Mouse (Mus musculus) liver, embryonic 11.5 days (tissue): Measurements from ENCODE around the gene Spag8. TPM values are rescaled to one million over a fixed set of nuclear protein-coding genes. Genes with fewer than 3 reads are reported as not detected.

ENCODE experiments used
- ATAC-seq: fragments of 200-750 bp; cut with Nextera tagmentation; replicated peaks from 2 replicates; pipeline ENCODE4 v1.8.0; 2017; ENCODE audit warnings: moderate number of reproducible peaks, mild to moderate bottlenecking, moderate TSS enrichment, moderate library complexity; ENCODE audit not compliant: low FRiP score
- DNase-seq: peaks from one replicate; pipeline ENCODE4 v3.0.0-alpha.2; 2017; ENCODE audit warnings: low spot score
- H3K27ac ChIP-seq: fragments of 300-500 bp; sonication (generic); 2 replicates; pipeline ENCODE4 v1.5.1; 2014; ENCODE audit warnings: mild to moderate bottlenecking, low read depth, low read length, control low read depth
- H3K27me3 ChIP-seq: fragments of 300-500 bp; sonication (generic); replicated peaks from 2 replicates; pipeline ENCODE4 v1.6.1; 2014; ENCODE audit warnings: low read length, mixed read lengths; ENCODE audit not compliant: control insufficient read depth, insufficient read depth
- H3K36me3 ChIP-seq: fragments of 300-500 bp; sonication (generic); 2 replicates; pipeline ENCODE4 v1.6.1; 2014; ENCODE audit warnings: mild to moderate bottlenecking, low read length, moderate library complexity, mixed read lengths; ENCODE audit not compliant: control insufficient read depth, insufficient read depth
- H3K4me1 ChIP-seq: fragments of 300-500 bp; sonication (generic); replicated peaks from 2 replicates; pipeline ENCODE4 v1.6.1; 2014; ENCODE audit warnings: low read length, mixed read lengths; ENCODE audit not compliant: control insufficient read depth, insufficient read depth
- H3K4me2 ChIP-seq: fragments of 300-500 bp; sonication (generic); 2 replicates; pipeline ENCODE4 v1.6.1; 2014; ENCODE audit warnings: mild to moderate bottlenecking, control low read depth, moderate library complexity
- H3K4me3 ChIP-seq: fragments of 300-500 bp; sonication (generic); 2 replicates; pipeline ENCODE4 v1.5.1; 2014; ENCODE audit warnings: low read depth, low read length, control low read depth
- H3K9ac ChIP-seq: fragments of 300-500 bp; sonication (generic); 2 replicates; pipeline ENCODE4 v1.6.1; 2014; ENCODE audit warnings: low read depth, low read length, control low read depth
- H3K9me3 ChIP-seq: fragments of 300-500 bp; sonication (generic); 2 replicates; pipeline ENCODE4 v1.6.1; 2016; ENCODE audit warnings: low read length, inconsistent platforms, mixed read lengths; ENCODE audit not compliant: control insufficient read depth
- WGBS: fragments of 180-500 bp; shearing (Covaris S2); extraction: QIAGEN DNeasy Blood & Tissue Kit; methylation state at CpG from one replicate; pipeline ENCODE4 v1.1.7; 2014; 5-methylcytosine and 5-hydroxymethylcytosine counted together
- polyA plus RNA-seq: library from polyadenylated mRNA; unstranded; fragments of >200 nt; fragmentation: Nextera tagmentation; extraction: Ambion mirVana; gene quantifications from 2 replicates; pipeline ENCODE4 v1.2.1, GENCODE M21; 2014

Spag8 gene
- polyA plus RNA-seq, 1 experiment from 2014 or later = 1.5 TPM

- no peak overlapping the region for H3K9ac ChIP-seq
- no peak overlapping the region for H3K4me3 ChIP-seq
- no peak for ATAC-seq
- DNase-seq = no peak
- H3K27me3 ChIP-seq = no peaks in the 10 kb centered on the region
- no peak overlapping the region for H3K4me2 ChIP-seq
- no peaks in the 10 kb centered on the region for H3K36me3 ChIP-seq
- H3K4me1 ChIP-seq = no peaks in the 10 kb centered on the region
- no peak overlapping the region for H3K27ac ChIP-seq
- H3K9me3 ChIP-seq = no peaks in the 10 kb centered on the region
- WGBS = 79% methylated on average over 7 of the region's 7 CpGs
These were observed 26.1 kb upstream of the Spag8 start for GRCm38 (mm10) chr4:43679416-43680043.

- no peaks in the 10 kb centered on the region for H3K9me3 ChIP-seq
- H3K36me3 ChIP-seq = no peaks in the 10 kb centered on the region
- H3K9ac ChIP-seq = no peak overlapping the region
- no peaks in the 10 kb centered on the region for H3K27me3 ChIP-seq
- no peak overlapping the region for H3K27ac ChIP-seq
- WGBS = 88% methylated on average over 6 of the region's 6 CpGs
- DNase-seq (no peak), ATAC-seq (no peak)
- H3K4me2 ChIP-seq = no peak overlapping the region
- no peak overlapping the region for H3K4me3 ChIP-seq
- no peaks in the 10 kb centered on the region for H3K4me1 ChIP-seq
These were observed 25.1 kb upstream of the Spag8 start for GRCm38 (mm10) chr4:43678541-43678940.

GRCm38 (mm10) chr4:43675608-43676007 is 22.2 kb upstream of the Spag8 start:
- H3K36me3 ChIP-seq = no peaks in the 10 kb centered on the region
- no peak overlapping the region for H3K4me3 ChIP-seq
- 66% methylated on average over 4 of the region's 4 CpGs for WGBS
- H3K27ac ChIP-seq = no peak overlapping the region
- DNase-seq (no peak), ATAC-seq (no peak)
- no peak overlapping the region for H3K4me2 ChIP-seq
- no peak overlapping the region for H3K9ac ChIP-seq
- no peaks in the 10 kb centered on the region for H3K27me3 ChIP-seq
- no peaks in the 10 kb centered on the region for H3K9me3 ChIP-seq
- no peaks in the 10 kb centered on the region; the same call in 1 of the 2 replicates for H3K4me1 ChIP-seq

DNA sequence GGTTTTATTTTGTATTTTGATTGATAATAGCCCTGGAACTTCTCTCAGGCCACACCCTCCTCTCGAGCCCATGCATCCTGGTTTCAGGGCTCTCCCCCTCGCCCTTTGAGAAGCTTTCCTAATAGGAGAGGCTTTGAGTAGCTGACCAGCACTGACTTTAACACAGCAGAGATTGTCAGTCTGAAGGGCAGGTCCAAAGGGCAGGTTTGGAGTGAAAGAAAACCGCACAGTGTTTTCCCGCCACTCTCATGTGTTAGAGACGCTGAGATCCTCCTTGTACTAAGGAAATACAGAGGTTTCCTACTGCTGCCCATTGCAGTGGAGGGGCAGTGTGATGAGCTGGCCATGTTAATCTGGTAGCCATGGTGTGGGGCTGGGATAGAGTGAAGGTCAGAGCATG is 21.6 kb upstream of the Spag8 start:
- no peak for ATAC-seq
- no peaks in the 10 kb centered on the region for H3K36me3 ChIP-seq
- no peak overlapping the region for H3K4me3 ChIP-seq
- no peaks in the 10 kb centered on the region for H3K27me3 ChIP-seq
- no peak overlapping the region for H3K4me2 ChIP-seq
- peaks cover 1% of the 10 kb centered on the region for H3K4me1 ChIP-seq
- H3K9me3 ChIP-seq = no peaks in the 10 kb centered on the region
- DNase-seq = no peak
- 72% methylated on average over 5 of the region's 5 CpGs for WGBS
- no peak overlapping the region for H3K9ac ChIP-seq
- no peak overlapping the region for H3K27ac ChIP-seq

- Histone ChIP-seq H3K4me2 (no peak overlapping the region), H3K4me3 (no peak overlapping the region), H3K9me3 (no peaks in the 10 kb centered on the region), H3K4me1 (peaks cover 8% of the 10 kb centered on the region), H3K27me3 (no peaks in the 10 kb centered on the region), H3K27ac (no peak overlapping the region), H3K9ac (no peak overlapping the region), H3K36me3 (no peaks in the 10 kb centered on the region)
- DNase-seq = no peak
- no peak for ATAC-seq
- WGBS = 67% methylated on average over 8 of the region's 8 CpGs
These were observed 20.3 kb upstream of the Spag8 start for GRCm38 (mm10) chr4:43673703-43674102.

- Histone ChIP-seq H3K36me3 (no peaks in the 10 kb centered on the region), H3K9ac (no peak overlapping the region), H3K4me2 (no peak overlapping the region), H3K27ac (no peak overlapping the region), H3K27me3 (0 out of 2 replicates have a peak, but pooled peaks cover under 1% of the 10 kb centered on the region), H3K9me3 (no peaks in the 10 kb centered on the region), H3K4me1 (peaks cover 11% of the 10 kb centered on the region), H3K4me3 (no peak overlapping the region)
- WGBS = 5% methylated on average over 2 of the region's 2 CpGs
- no peak for ATAC-seq
- peak; percentile 71 for DNase-seq
These were observed 18.7 kb upstream of the Spag8 start for GRCm38 (mm10) chr4:43672070-43672469.

- no peak overlapping the region for H3K27ac ChIP-seq
- H3K27me3 ChIP-seq = peaks cover 16% of the 10 kb centered on the region
These were observed 16.0 kb upstream of the Spag8 start for GRCm38 (mm10) chr4:43669428-43669794.

DNA sequence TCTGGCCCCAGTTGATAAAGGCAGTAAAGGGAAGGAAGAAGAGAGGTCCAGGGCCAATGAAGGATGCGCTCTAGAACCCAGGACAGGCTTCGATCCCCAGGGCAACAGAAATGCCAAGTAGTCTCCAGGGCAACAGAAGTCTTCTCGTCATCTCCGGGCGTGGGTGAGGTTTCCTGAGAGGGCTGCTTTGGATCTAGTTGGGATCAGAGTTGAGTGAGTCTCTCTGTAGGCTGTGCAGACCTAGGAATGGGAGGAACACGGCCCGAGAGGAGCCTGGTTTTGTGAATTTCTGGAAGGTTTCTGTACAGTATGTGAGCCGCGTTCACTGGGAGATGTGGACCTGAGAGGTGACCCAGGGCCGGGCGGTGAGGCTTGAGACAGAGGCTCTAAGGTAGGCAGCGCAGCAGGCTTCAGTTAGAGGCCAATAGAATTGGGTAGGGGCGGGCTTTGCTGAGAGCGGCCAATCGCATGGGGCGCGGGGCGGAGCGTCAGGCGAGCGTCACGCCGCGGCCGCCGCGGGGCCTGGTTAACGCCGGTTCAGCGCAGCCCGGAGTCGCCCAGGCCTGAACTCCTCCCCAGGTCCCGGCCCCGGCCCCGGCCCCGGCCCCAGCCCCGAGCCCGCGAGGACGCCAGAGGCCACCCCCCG is 15.5 kb upstream of the Spag8 start, which contains the start of the genes Tmem8b and Fam221b:
Tmem8b (plus strand) TSS at position 190 of the 646 bp plus-strand sequence.
Fam221b (minus strand) TSS at position 364 of the 646 bp plus-strand sequence.
- peak within 1 kb of the TSS; percentile 83 for H3K4me3 ChIP-seq
- H3K27me3 ChIP-seq = peaks cover 18% of the 10 kb centered on the region
- no peak within 1 kb of the TSS for H3K27ac ChIP-seq
- peak within 1 kb of the TSS; percentile 96 for H3K4me2 ChIP-seq
- no peaks in the 10 kb centered on the region for H3K36me3 ChIP-seq
- H3K9me3 ChIP-seq = no peaks in the 10 kb centered on the region
- DNase-seq (peak; percentile 87), ATAC-seq (peak; percentile 93)
- 4% methylated on average over 38 of the region's 41 CpGs for WGBS
- peak within 1 kb of the TSS; percentile 76 for H3K9ac ChIP-seq
- H3K4me1 ChIP-seq = peaks cover 11% of the 10 kb centered on the region

More at GRCm38 (mm10) chr4:43669428-43669794, 16.0 kb upstream of the Spag8 start:
- Histone ChIP-seq H3K4me2 (peak overlapping the region; percentile 96), H3K36me3 (no peaks in the 10 kb centered on the region), H3K9me3 (no peaks in the 10 kb centered on the region), H3K4me3 (peak overlapping the region; percentile 83), H3K9ac (peak overlapping the region; percentile 76), H3K4me1 (peaks cover 11% of the 10 kb centered on the region)
- peak; percentile 71 for ATAC-seq
- DNase-seq = no peak
- WGBS = under 1% methylated on average over 25 of the region's 25 CpGs

GRCm38 (mm10) chr4:43666412-43666811 is 13.0 kb upstream of the Spag8 start:
- peaks cover 11% of the 10 kb centered on the region for H3K4me1 ChIP-seq
- H3K9ac ChIP-seq = no peak overlapping the region
- no peaks in the 10 kb centered on the region for H3K36me3 ChIP-seq
- peaks cover 35% of the 10 kb centered on the region for H3K27me3 ChIP-seq
- DNase-seq (no peak), ATAC-seq (no peak)
- H3K27ac ChIP-seq = no peak overlapping the region
- H3K9me3 ChIP-seq = no peaks in the 10 kb centered on the region
- no peak overlapping the region for H3K4me2 ChIP-seq
- 18% methylated on average over 4 of the region's 4 CpGs for WGBS
- H3K4me3 ChIP-seq = no peak overlapping the region
